Mouse (Mus musculus) limb, embryonic 12.5 days (tissue): ENCODE data around the gene Rhbdd1. TPM values are rescaled to one million over a fixed set of nuclear protein-coding genes. Genes with fewer than 3 reads are reported as not detected.

Experiments
- ATAC-seq: fragments of 200-750 bp; cut with Nextera tagmentation; 2 replicates; pipeline ENCODE4 v1.8.0; 2017; ENCODE audit warnings: low read depth, moderate TSS enrichment; ENCODE audit not compliant: insufficient number of reproducible peaks, insufficient read depth, low FRiP score, low TSS enrichment
- H3K27ac ChIP-seq: fragments of 300-500 bp; sonication (generic); 2 replicates; pipeline ENCODE4 v1.5.1; 2016; ENCODE audit warnings: mild to moderate bottlenecking, moderate library complexity
- H3K27me3 ChIP-seq: fragments of 300-500 bp; sonication (generic); 2 replicates; pipeline ENCODE4 v1.6.1; 2016; ENCODE audit warnings: mild to moderate bottlenecking, moderate library complexity
- H3K36me3 ChIP-seq: fragments of 300-500 bp; sonication (generic); 2 replicates; pipeline ENCODE4 v1.6.1; 2016; ENCODE audit warnings: mild to moderate bottlenecking, moderate library complexity
- H3K4me1 ChIP-seq: fragments of 300-500 bp; sonication (generic); replicated peaks from 2 replicates; pipeline ENCODE4 v1.6.1; 2016
- H3K4me2 ChIP-seq: fragments of 300-500 bp; sonication (generic); 2 replicates; pipeline ENCODE4 v1.6.1; 2016; ENCODE audit warnings: mild to moderate bottlenecking, moderate library complexity
- H3K4me3 ChIP-seq: fragments of 300-500 bp; sonication (generic); replicated peaks from 2 replicates; pipeline ENCODE4 v1.5.1; 2016; ENCODE audit warnings: mild to moderate bottlenecking
- H3K9ac ChIP-seq: fragments of 300-500 bp; sonication (generic); replicated peaks from 2 replicates; pipeline ENCODE4 v1.6.1; 2016; ENCODE audit warnings: mild to moderate bottlenecking, moderate library complexity
- H3K9me3 ChIP-seq: fragments of 300-500 bp; sonication (generic); 2 replicates; pipeline ENCODE4 v1.6.1; 2016; ENCODE audit warnings: mild to moderate bottlenecking, moderate library complexity
- WGBS: fragments of 180-500 bp; shearing (Covaris S2); methylation state at CpG from one replicate; pipeline ENCODE4 v1.1.7; 2016; 5-methylcytosine and 5-hydroxymethylcytosine counted together
- microRNA-seq: library from miRNA; unstranded; fragments of <30 nt; microRNA quantifications from one replicate; pipeline ENCODE4, GENCODE M21; 2017
- polyA plus RNA-seq: library from polyadenylated mRNA; unstranded; fragments of >200 nt; fragmentation: Nextera tagmentation; extraction: Ambion mirVana; gene quantifications from 2 replicates; pipeline ENCODE4 v1.2.1, GENCODE M21; 2016

Gene Rhbdd1
- polyA plus RNA-seq, 1 experiment from 2014 or later, result 7.7 TPM

DNA sequence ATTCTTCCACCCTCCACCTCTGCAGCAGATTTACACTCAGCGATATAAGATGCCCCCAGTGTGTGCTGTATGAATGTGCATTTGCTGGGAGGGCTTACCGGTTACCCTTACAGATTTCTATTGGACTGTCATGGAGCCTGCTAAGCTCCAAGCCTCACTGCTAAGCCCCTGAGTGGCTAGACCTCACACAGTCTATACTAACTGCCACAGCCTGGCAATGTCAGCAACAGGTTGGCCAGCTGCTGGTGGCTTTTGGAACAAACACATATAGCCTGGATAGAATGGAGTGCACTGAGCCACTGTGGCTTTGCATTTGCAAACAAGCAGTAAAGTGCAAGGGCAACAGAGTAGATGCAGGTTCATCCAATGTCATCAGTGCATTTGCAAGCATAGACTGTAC, 175.7 kb downstream of the Rhbdd1 start:
- peak; percentile 66; the same call in 1 of the 2 replicates for ATAC-seq
- no peaks in the 10 kb centered on the region for H3K27me3 ChIP-seq
- no peaks in the 10 kb centered on the region; the same call in 1 of the 2 replicates for H3K4me1 ChIP-seq
- no peak overlapping the region for H3K4me3 ChIP-seq
- no peaks in the 10 kb centered on the region for H3K36me3 ChIP-seq
- H3K9me3 ChIP-seq, result no peaks in the 10 kb centered on the region
- no peak overlapping the region for H3K27ac ChIP-seq
- 91% methylated on average over 2 of the region's 2 CpGs for WGBS
- H3K9ac ChIP-seq, result no peak overlapping the region
- no peak overlapping the region for H3K4me2 ChIP-seq

Small RNAs within 50 kb of the gene (microRNA-seq; reads per million reads assigned to microRNA genes)
- gene Gm22112, result not detected

Other genes starting within 250 kb of the Rhbdd1 start
- 29.1 and 30.9 TPM in 2 replicates for gene Gm9747, start 83.3 kb upstream of the Rhbdd1 start, polyA plus RNA-seq
- 12.0 and 13.8 TPM in 2 replicates for gene Irs1, start 25.0 kb upstream of the Rhbdd1 start, polyA plus RNA-seq